Mouse (Mus musculus): Measurements from ENCODE around the gene Hdgf.

Hdgf gene

DNA sequence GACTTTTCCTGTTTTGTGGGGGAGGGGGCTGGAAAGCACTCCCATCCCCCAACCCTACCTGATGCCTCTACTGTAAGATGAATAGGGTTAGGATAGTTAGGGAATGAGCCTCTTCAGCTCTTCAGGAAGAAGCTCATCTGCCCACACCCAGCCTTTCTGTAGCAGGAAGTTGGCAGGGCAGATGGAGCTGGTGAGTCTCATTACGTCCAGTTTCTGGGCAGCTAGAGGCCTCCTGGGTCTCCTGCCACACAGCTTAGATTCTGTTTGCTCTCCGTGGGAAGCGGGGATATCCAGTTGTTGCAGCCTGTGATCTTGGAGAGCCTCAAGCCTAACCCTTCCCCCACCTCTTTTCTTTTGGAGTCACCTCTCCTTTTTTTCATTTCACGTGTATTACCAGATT lies 3.8 kb downstream of the Hdgf start:
- peak in 1 of 2 experiments; percentile 28 for DNase-seq (ENCODE audit: low spot score in 2 of 2)

DNA sequence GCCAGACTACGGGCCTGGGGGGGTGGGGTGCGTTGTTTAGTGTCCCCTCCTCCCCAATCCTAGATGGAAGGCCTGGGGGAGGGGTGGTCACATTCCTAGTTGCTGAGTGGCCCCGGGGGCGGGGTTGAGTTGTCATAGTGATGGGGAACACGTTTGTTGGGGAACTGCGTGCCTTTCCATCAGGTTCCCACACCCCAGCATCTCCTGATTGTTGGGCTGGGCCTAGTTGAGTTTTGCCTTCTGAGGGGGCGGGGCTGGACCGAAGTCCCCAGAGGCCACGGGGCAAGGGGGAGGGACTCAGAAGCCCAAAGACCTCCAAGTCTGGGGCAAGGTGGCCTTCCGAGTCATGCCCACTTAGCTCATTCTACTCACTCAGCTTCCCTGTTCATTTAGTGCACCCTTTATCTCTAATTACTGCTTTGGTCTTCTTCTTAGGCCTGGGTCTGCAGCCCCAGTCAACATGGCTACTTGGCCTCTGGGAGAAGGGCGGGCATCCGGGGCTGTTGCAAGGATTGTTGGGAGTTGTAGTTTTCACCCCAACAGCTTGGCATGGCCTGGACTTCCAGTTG lies 4.5 kb downstream of the Hdgf start:
- DNase-seq (ENCODE audit: low spot score in 2 of 2), result peak; percentile 71 to 74

DNA sequence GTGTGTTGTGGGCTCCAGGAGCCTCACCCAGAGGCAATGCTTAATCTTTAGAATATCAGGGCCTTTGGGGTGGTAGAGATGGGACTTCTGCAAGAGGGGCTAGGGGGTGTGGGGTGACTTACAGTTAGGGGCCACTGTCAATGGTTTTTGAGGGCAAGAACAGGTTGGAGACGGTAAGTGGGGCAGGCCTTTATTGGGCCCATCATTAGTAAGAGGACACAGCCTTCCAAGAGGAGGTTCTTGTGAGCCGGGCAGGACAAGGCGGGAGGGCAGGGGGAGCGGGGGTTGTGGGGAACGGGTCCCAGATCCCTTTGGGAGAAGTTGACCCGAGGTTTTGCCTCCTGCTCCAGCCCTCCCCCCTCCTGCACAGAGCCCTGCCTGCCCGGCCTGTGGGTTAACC lies 7.4 kb downstream of the Hdgf start:
- DNase-seq (ENCODE audit: low spot score in 2 of 2), result peak in 1 of 2 experiments; percentile 23

DNA sequence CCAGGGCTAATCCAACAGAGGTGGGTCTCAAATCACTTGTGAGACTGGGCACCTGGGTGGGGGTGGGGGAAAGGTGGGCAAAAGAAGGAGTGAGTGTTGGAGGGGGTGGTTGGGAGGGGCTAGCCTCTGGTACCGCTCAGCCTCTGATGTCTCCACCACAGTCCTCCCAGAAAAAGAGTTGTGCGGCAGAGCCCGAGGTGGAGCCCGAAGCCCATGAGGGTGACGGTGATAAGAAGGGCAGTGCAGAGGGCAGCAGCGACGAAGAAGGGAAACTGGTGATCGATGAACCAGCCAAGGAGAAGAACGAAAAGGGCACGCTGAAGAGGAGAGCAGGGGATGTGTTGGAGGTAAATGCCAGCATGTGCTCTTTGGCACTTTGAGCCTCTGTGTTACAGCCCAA lies 7.8 kb downstream of the Hdgf start:
- peak in 1 of 2 experiments; percentile 14 for DNase-seq (ENCODE audit: low spot score in 2 of 2)

DNA sequence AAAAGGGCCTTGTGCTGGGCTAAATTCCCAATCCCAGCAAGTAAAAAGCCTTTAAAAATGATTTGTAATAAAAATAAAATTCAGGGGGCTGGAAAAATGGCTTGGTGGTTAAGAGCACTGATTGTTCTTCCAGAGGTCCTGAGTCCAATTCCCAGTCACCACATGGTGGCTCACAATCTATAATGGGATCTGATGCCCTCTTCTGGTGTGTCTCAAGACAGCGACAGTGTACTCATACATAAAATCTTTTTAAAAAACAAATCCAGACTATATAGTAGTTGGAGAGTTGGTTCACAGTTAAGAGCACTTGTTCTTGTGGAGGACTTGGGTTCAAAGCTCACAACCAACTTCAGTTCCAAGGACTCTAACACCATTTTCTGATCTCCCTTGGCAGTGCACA lies 10.9 kb downstream of the Hdgf start:
- no peak for DNase-seq (ENCODE audit: low spot score in 2 of 2)

DNA sequence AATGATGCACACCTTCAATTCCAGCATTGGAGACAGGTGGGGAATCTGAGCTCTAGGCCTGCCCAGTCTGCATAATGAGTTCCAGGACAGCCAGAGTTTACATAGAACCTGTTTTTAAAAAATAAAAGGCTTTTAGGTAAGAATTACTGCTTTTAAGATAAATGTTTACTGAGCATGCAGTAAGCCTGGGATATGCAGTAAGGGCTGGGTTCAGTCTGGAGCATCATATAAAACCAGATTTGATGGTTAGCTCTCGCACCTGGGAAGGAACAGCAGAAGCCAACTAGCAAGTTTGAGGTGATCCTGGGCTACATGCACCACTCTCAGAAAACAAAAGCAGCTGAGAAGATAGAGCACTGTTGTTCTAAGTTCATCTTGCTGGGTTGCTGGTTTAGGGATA lies 12.4 kb downstream of the Hdgf start:
- DNase-seq (ENCODE audit: low spot score in 2 of 2), result no peak

DNA sequence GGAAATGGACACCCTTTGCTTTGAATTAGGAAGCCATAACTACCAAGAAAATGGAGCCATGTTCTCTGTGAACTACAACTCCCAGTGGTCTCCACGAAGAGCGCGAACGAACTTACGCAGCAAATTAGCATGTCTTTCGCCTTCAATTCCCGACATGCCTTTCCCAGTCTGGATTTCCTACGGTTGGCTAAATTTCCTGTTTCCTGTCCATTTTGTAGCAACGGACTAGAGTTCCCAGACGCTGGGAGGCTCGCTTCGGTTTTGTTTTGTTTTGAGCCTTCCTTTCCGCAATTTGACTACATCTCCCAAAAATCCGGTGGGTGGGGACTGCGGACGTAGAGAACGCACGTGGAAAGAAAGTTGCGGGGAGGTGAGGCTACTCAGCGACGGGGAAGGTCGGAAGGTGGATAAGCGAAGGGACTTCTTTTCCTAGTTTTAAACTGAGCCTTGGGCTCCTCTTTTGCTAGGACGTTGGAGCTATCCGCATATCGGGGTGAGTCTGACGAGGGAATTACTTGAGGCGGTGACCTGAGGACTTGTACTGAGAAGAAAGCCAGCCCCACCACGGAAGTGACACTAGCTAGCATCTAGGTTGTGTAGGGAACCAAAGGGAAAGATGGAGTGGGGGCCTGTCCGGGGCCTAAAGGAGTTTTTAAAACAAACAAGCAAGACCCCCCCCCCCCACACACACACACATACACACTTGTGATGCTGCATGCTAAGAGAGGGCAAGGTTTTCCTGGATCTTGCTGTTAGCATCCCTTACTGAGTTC lies 13.4 kb downstream of the Hdgf start, which contains the start of gene Mrpl24:
Gene Mrpl24 (plus strand): TSS at position 171 of the 773 bp plus-strand sequence.
- peak; percentile 92 to 95 for DNase-seq (ENCODE audit: low spot score in 2 of 2)

DNA sequence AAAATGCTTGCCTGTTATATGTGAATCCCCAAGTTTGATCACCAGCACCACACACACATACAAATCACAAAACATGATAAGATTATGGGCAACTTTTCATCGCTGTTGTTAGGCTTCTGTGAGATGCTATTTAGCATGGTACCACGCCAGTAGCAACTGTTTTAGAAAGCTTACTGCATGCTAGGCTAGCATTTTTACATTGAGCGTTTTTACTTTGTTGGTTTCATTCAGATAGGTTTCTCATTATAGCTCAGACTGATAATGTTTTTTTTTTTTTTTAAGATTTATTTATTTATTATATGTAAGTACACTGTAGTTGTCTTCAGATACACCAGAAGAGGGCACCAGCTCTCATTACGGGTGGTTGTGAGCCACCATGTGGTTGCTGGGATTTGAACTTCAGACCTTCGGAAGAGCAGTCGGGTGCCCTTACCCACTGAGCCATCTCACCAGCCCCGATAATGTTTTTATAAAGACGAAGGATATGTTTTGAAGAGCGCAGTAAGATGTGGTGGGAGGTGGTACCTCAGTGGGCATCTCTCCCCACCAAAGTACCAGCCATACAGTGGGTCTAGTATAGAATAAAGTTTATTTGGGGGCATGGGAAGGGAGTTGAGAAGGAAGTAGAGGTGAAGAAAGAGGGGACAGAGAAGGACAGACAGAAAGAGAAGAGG lies 14.3 kb downstream of the Hdgf start:
- no peak for DNase-seq (ENCODE audit: low spot score in 2 of 2)

DNA sequence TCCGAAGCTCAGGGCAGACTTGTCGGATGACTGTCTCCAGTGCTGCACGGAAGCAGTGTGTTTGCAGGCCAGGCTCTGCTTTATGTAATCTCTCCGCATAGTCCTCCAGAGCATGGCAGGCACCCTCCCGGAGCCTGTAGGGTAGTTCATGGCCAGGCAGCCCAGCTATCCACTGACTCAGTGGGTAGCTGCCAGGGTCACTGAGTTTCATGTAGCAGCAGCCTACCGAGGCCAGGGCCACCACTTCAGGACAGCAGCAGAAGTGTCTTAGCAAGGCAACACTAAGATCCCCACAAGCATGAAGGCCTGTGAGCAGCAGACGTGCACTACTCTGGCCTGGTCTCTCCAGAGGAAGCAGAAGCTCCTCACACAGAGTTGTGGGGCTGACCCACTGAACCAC lies 18.9 kb downstream of the Hdgf start:
- DNase-seq (ENCODE audit: low spot score in 2 of 2), result no peak

DNA sequence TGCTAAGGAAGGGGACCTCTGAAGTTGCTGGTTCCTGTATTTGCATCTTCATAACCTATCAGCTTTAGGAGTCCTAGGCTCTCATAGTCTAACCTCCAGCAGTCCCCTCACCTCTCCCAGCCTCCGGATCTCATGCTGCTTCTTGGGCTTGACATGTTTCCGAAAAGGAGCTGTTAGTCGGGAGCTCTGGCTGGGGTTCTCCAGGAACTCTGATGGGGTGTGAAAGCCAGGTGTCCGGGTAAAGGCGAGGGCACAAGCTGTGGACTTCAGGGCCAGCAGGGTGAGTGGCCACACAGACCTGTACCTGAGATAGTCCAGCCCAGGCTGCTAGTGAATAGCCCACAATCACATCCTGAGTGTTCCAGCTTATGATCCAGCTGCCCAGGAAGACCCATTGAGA lies 21.3 kb downstream of the Hdgf start:
- DNase-seq (ENCODE audit: low spot score in 2 of 2), result no peak

DNA sequence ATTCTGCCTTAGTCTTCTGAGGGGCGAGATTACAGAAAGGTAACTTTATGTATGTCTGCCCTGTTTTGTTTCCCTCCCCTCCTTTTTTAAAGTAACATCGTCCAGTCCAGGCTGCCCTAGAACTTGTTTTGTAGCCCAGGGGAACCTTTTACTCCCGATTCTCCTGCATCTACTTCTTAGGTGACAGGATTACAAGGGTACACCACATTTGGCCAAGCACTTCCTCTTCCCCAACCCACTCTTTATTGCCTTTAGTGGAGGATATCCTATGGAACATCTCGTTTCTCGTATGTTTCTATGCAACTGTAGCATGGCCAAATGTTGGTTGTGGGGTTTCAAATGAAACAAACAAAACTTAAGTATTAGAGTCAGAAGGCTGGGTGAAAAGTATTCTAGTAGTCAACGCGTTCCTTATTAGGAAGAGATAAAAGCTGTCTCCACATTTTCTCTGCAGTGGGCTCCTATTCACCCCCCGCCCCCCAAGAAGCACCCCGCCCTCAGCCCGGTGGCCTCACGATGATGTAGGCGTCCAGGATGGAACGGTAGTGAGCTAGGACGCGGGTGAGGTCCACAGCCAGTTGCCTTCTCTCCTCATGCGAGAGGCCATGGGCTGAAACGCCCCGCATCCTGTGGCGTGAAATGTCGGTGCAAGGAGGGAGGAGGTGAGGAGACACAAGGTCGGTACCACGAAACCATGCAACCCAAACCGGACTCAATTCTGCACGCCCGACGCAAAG lies 23.4 kb downstream of the Hdgf start:
- no peak for DNase-seq (ENCODE audit: low spot score in 2 of 2)

DNA sequence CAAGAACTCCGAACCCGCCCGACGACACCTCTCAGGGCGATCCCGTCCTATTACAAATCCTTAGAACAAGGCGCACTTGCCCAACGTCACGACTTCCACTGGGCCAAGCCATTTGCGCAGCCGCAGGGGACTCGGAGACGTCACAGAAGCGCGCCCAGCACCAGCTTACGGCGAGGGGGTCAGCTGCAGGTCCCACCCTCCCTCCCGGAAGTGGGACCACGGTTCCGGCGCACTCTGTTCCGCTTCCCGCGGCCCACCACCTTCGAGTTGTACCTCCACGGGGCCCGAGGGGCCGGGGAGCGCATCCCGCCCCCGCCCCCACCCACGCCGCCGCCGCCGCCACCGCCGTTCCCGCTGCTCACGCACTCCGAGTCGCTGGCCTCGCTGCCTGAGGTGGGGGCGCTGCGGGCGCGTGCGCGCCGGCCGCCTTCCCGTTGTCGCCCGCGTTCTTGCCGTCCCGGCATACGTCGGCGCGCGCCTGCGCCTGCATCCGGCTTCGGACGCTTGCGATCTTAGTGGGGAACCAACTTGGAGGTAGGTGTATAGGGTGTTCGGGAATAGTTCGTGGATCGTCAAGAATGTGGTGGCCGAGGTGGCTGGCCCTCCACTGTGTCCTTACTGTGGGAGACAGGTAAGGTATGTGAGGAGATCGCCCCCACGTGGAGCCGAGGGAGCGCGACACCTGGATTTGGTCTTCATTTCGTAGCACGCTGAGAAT lies 24.1 kb downstream of the Hdgf start, which contains the start of the genes Isg20l2 and Rrnad1:
Gene Isg20l2 (plus strand): TSS at position 237 of the 718 bp plus-strand sequence.
Gene Rrnad1 (minus strand): TSS at position 640 of the 718 bp plus-strand sequence.
- DNase-seq (ENCODE audit: low spot score in 2 of 2), result peak; percentile 99

DNA sequence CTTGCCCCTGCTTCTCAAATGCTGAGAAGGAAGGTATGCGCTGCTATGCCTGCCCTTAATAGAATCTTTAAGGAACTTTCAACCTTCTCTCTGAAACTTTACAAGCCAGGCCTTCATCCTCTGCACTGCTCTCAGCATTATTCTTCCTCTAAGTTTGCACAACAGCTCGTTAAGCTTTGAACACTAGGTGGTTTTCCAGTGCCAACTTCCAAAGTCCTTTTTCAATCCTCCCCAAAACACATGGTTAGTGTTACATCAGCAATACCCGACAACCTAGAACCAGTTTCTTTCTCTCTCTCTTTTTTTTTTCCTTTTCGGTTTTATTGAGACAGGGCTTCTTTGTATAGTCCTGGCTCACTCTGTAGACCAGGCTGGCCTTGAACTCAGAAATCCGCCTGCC lies 27.9 kb downstream of the Hdgf start:
- DNase-seq (ENCODE audit: low spot score in 2 of 2), result no peak

DNA sequence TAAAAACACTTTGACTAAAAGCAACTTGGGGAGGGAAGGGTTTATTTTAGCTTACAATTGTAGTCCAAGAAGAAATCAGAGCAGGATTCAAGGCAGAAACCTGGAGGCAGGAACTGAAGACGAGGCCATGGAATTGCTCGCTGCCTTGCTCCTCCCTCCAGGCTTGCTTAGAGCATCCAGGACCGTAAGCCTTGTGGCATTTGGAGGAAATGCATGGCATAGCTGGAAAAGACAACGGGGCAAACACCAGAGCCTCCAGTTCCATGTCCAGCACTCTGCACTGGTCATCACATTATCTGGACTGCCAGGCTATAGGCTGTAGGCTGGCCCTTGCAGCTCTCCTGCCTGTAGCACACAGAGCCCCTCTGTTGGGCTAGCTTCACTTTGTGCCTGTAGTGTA lies 28.4 kb downstream of the Hdgf start:
- DNase-seq (ENCODE audit: low spot score in 2 of 2), result no peak

DNA sequence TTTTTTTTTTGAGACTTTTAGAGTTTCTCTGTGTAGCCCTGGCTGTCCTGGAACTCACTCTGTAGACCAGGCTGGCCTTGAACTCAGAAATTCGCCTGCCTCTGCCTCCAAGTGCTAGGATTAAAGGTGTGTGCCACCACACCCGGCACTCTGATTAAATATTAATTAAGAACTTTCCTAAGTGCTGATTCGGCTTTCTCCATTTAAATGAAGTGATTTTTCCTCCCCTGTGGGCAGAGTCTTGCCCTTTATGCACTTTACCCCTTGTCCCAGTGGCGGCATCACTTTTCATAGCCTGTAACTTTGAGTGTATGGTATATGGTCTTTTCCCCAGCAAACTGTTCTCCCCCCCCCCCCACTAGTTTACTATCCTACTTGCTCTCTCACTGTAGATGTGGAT lies 29.1 kb downstream of the Hdgf start:
- DNase-seq (ENCODE audit: low spot score in 2 of 2), result no peak

DNA sequence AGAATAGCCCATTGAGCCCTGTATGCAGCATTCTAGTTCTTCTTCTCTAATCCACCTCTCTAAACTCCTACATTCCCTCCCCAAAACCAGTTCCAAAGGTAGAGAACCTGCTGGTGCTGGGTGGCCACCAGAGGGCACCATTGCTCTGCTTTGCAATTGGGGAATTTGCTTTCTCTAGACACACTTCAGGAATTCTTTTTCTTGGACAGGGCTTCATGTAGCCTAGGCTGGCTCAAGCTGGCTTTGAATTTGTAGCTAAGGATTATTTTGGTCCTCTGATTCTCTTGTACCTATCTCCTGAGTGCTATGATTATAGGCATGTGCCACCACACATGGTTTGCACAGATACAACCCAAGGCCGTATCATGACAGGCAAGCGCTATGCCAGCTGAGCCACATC lies 29.7 kb downstream of the Hdgf start:
- DNase-seq (ENCODE audit: low spot score in 2 of 2), result peak; percentile 74 to 90

DNA sequence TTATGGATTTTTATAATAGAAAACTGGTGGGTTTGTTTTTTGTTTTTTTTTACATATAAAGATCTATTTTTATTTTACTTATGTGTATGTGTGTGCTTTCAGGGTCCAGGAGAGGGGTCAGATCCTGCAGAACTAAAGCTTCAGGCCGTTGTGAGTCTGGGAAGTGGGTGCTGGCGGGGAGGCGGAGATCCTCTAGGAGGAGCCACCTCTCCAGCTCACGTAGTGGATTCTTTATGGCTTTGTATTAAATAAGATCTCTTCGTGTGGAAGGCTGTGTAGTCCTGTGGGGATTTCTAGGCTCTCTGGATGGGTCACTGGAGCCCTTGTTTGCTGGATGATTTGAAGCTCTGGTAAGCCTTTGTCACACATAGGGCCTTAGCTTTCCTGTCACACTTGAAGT lies 34.5 kb downstream of the Hdgf start:
- DNase-seq (ENCODE audit: low spot score in 2 of 2), result no peak

DNA sequence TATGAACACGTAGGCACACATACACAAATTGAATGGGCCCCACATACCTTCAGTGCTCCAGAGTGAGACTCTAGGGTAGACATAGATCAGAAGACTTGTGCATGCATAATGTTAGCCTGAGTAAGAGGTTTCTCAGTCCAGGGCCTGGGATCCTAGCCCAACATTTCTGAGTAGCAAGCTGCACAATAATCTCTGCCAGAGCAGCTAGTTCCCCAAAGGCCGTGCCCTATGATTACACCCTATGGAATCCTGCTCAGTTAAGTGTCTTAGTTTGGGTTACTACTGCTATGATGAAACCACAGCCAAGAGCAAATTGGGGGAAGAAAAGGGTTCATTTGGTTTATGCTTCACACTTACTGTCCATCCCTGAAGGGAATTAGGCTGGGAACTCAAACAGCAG lies 36.4 kb downstream of the Hdgf start:
- no peak for DNase-seq (ENCODE audit: low spot score in 2 of 2)

DNA sequence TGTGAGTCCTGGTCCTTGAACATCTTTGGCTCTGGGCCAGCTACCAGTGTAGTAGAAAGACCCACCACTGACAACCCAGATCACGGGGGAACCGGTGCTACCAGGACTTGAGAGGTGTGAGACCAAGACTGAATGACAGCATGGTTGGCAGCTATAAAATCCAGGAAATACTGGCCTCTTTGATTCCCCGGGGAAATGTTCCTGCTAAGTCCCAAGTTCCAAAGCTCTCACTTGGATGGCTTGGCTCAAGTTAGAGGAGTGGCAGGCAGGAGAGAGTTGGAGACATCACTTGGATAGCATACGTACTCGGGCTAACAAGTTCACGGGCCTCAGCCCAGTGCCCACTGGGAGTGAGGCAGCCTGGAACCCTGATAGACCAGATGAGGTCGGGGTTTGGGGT lies 37.5 kb downstream of the Hdgf start:
- no peak for DNase-seq (ENCODE audit: low spot score in 2 of 2)

DNA sequence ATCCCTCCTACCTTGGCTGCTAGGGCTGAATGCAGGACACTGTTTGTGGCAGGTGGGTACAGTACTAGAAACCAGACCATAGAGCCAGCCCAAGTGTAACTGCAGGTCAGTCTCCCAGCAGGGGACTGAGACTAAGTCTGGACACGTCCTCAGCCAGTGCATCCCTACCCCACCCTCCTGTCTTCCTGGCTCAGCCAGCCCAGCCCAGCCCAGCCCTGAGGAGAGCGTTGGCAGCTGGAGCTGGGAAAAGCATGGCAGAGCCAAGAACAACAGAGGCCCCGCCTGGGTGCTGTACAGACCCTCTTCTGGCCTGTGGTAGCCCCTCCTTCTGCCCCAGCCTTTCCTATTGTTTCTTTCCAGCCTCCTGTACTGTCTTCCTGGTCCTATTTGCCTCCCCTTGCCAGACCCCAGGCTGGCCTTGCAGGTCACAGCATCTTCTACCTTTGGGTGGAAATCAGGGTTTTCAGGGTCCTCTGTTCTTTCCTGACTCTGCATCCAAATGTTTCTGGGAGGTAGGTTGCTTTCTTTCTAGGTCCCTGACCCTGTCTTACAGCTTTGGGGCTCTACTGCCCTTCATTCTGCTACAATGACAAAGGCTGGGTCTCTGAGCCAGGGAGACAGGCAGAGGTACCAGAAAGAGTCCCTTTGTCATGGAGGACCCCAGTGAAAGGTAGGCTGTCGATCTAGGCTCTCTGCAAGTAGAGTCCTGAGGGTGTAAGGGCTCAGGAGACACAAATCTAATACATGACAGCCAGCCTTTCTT lies 38.9 kb downstream of the Hdgf start:
- no peak for DNase-seq (ENCODE audit: low spot score in 2 of 2)

Measured in right cerebral cortex, postnatal 10 days (tissue).